Mouse (Mus musculus) thymus, postnatal 10 days (tissue): ENCODE results near the gene Igf1r.

Source experiments
- DNase-seq, 2 experiments: peaks; one replicate each; pipeline ENCODE4 v3.0.0; 2021; ENCODE audit warnings: low spot score in 2 of 2

The Igf1r gene

DNA sequence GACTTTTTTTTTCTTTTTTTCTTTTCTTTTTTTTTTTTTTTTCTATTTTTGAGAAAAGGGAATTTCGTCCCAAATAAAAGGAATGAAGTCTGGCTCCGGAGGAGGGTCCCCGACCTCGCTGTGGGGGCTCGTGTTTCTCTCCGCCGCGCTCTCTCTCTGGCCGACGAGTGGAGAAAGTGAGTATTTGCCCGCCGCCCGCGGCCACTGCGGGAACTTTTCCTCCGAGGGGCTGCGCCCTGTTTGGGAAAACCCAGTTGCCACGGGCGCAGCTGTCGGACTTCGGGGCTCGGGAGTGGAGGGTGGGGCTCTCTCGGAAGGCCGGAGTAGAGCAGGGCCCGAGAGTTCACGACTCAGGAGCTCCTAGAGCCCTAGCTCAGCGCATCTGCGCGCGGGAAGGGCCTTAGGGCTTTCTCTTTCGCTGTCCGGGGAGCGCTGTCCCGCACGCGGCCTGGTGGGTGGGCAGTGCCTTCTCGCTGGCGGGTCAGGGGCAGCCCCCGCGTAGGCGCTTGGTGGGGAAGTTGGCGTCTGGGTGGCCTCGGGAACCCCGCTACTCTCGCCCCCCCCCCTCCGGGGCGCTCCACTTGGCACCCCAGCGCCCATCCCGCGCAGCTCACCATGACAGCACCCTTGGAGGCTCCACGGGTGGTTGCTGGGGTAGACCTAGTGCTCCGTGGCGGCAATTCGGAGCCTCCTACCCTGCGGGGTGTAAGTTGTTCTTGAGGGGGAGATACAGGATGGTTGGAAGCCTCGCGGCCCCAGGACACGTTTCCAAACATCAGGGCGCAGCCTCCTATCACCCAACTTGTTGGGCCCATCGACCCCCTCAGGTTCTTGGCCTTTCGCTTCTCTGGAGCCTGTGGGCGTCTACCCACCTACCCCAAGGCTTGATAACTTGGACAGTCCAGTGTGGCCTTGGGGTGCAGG is at the start of gene Igf1r:
TSS of gene Igf1r (plus strand) at position 51 of the 924 bp plus-strand sequence.
- peak; percentile 37 to 41 for DNase-seq

DNA sequence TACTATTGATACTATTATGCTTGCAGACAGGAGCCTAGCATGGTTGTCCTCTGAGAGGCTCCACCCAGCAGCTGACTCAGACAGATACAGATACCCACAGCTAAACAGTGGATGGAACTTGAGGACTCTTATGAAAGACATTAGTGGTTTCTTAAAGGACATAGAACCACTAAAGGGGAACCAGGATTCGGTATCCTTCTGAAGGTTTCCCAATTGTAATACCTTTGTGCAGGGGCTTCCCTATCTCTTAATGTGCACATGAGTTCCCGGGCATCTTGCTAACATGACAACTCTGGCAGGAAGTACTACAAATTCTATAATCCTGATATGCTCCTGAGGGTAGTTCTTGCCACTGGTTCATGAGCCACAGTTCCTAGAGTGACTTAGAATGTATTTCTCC is 46.3 kb upstream of the Igf1r start:
- DNase-seq = no peak

GRCm38 (mm10) chr7:67907786-67908400 is 44.7 kb upstream of the Igf1r start:
- no peak for DNase-seq

DNA sequence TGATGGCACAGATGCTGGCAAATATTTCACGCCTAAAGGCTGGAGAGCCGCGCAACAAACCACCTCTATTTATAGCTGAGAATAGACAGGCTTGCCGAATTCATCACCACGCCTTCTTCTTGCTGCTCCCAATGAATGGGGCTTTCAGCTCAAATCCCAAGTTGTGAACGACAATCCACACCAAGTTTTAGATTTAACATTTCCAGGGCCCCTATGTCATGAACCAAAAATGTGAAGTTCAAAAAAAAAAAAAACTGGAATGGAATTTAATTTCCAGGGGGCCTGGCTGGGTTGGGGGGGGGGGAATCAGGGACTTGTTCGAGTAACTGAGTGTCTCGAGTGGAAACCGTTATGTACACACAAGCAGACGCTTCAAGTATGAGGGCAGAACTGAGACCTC is 42.1 kb upstream of the Igf1r start:
- no peak for DNase-seq

- no peak for DNase-seq
Measured at GRCm38 (mm10) chr7:67910947-67911346, 41.7 kb upstream of the Igf1r start.

GRCm38 (mm10) chr7:67911841-67912240 is 40.8 kb upstream of the Igf1r start:
- DNase-seq = no peak

DNA sequence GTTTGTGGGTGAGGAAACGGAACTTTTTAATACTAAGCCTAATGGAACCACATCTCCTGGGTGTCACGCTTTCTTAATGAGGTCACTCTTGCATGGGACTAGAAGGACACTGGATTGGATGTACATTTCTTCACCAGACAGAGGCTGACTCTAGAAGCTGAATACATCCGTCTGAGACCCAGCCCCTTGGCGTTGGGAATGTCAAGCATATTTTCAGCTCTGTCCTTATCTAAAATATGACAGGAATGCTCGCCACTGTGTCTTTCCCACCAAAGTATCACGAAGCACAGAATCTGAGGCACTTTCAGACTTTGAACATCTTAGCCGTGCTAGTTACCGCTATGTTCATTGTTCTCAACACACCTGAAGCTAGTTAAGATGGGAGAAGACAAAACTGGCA is 35.7 kb upstream of the Igf1r start:
- DNase-seq = no peak

- DNase-seq = no peak
Measured at GRCm38 (mm10) chr7:67917753-67918152, 34.9 kb upstream of the Igf1r start.

GRCm38 (mm10) chr7:67919467-67919866 is 33.2 kb upstream of the Igf1r start:
- no peak for DNase-seq

DNA sequence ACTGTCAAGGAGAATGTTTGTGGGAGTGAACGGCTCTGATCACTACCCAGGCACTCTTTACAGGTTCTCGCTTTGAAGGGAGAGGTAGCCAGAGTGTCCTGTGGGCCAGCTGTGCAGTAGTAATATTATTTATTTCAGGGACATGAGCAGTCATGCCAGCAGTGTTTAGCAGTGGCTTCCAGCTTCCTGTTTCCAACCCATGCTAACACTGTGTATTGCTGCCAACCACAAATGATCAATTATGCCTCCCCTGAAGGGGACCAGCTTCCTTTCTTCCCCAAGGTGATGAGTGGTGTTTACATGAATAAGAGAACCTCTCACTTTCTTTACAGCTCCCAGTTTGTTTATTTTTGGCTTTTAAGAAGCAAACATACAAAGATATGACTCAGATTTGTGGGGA is 28.4 kb upstream of the Igf1r start:
- no peak for DNase-seq

- no peak for DNase-seq
Measured at GRCm38 (mm10) chr7:67930132-67930531, 22.5 kb upstream of the Igf1r start.

DNA sequence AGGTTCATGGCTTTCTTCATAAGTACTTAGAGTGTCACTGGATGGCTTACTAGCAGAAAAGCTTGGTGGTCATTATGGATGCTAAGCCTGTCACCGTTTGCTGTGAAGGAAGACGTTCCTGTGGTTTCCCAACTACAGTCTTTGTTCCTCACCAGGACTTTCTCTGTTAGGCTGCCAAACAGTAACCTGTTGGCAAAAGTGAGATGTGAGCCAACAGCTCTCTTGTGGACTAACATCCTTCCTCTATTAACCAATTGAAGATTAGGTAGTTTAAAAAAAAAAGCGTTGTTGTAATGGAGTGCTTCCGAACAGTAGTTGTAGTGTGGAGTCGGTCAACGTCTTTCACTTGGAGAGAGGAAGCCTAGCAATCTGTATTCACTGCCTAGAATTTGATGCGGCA is 15.8 kb upstream of the Igf1r start:
- no peak for DNase-seq

DNA sequence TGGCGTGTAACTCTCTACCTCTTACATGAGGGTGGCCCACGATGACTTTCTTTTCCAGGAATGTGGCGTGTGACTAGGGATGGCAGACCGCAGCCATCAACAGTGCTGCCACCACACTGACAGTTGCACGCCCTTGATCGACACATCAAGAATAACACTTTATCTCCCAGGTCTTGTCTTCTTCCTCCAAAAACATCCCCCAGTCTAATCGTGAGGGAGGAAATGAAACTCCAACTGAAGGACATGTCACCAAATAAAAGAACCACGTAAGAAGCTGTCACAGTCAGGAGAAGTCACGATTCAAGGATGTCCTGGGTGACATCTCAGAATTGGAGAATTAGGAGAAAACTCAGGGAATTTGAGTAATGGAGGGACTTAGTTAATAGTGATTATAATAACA is 8.8 kb upstream of the Igf1r start:
- DNase-seq = no peak

DNA sequence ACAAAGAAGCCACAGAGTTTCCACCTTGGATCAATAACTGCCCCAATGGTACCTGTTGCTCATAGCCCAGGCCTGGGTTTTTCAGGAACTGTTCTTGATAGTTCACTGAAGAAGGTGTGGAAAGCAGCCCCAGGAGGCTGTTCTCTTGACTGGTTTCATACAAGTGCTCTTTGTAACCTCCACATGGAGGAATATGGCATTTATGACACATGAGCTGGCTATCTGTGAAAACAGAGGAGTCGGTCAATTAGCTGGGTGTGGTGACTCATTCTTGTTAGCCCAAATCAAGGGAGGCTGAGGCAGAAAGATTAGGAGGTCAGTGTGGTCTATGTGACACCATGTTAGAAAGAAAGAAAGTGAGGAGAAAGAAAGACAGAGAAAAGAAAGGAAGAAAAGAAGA is 5.7 kb upstream of the Igf1r start:
- DNase-seq = no peak

GRCm38 (mm10) chr7:67950346-67950814 is 2.2 kb upstream of the Igf1r start:
- DNase-seq = no peak

GRCm38 (mm10) chr7:67950815-67951531 is 1.7 kb upstream of the Igf1r start:
- peak; percentile 74 to 80 for DNase-seq

DNA sequence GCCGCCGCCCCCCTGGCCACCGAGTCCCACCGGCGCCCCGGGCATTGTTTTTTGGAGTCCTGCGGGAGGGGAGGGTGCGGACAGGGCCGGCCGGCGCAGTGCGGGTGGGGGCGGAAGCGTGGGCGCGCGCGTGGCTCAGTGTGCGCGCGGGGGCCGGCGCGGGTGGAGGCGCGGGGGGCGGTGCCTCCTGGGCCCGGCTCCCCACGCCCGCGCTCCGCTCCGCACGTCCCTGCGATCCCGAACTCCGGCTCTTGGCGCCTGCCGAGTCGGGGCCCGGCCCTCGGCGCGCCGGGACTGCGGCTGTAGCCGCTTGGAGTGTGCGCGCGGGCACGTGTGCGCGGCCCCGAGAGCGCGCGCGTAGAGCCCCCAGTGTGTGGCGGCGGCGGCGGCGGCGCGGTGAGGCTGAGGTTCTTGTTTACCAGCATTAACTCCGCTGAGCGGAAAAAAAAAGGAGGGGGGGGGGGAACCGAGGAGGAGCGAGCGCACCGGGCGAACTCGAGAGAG is 1.0 kb upstream of the Igf1r start:
- DNase-seq = peak; percentile 84 to 88

GRCm38 (mm10) chr7:67952036-67952681 is 468 bp upstream of the Igf1r start:
- peak; percentile 49 to 50 for DNase-seq

- peak in 1 of 2 experiments; percentile 19 for DNase-seq
Measured at GRCm38 (mm10) chr7:67953764-67954242, 1.2 kb downstream of the Igf1r start.

DNA sequence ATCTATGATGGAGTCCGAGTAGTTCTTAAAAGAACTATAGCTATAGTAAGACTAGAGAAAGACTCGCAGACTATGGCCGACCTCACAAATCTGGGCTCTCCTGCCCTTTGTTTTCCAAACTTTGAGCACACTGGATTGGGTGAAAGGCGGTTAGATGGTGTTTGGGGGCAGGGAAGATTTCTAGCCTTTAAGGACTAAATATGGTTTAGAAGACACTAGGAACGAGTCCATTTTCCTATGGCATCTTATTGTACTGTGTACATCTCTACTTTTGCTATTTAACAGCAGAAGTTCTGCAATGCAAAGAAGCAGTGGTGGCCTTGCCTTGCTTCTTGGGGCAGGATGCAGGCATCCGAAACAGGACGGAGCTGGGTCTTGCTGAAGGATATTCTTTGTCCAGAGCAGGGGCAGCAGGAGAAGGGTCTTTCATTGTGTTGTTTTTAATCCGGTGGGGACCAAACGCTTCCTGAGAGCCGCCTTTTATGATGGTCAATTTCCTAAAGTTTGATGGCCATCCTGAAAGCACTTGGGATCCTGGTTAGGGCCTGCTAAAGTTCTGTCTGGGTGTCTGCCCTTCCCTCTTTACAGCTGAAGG is 2.1 kb downstream of the Igf1r start:
- no peak for DNase-seq

DNA sequence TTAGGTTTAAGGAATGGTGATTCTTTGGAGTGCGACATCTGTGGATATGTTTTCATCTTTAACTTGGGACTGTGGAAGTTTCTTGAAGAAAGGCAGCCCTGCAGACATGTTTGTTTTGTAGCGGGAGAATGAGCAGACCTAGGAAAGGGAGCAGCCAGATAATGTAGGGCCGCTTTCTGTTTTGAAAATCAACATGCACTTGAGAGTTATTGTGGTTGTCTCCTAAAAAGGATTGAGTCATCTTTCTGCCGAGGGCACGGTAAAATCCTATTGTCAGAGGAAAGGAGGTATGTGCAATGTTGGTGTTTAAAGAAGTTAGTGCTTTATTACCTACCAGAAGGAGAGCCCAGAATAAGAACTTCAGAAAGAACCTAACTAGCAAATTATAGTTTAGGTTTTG is 2.6 kb downstream of the Igf1r start:
- no peak for DNase-seq
